Mouse (Mus musculus) neural tube, embryonic 12.5 days (tissue): ENCODE measurements around the gene Frmd5. TPM values are rescaled to one million over a fixed set of nuclear protein-coding genes. Genes with fewer than 3 reads are reported as not detected.

ENCODE experiments used
- ATAC-seq: fragments of 200-750 bp; cut with Nextera tagmentation; 2 replicates; pipeline ENCODE4 v1.8.0; 2017; ENCODE audit warnings: low read depth, mild to moderate bottlenecking, moderate TSS enrichment, moderate library complexity; ENCODE audit not compliant: low FRiP score
- H3K27ac ChIP-seq: fragments of 300-500 bp; sonication (generic); 2 replicates; pipeline ENCODE4 v1.5.1; 2016
- H3K27me3 ChIP-seq: fragments of 300-500 bp; sonication (generic); replicated peaks from 2 replicates; pipeline ENCODE4 v1.6.1; 2016; ENCODE audit warnings: mild to moderate bottlenecking
- H3K36me3 ChIP-seq: fragments of 300-500 bp; sonication (generic); 2 replicates; pipeline ENCODE4 v1.6.1; 2016; ENCODE audit warnings: mild to moderate bottlenecking
- H3K4me1 ChIP-seq: fragments of 300-500 bp; sonication (generic); 2 replicates; pipeline ENCODE4 v1.6.1; 2016
- H3K4me2 ChIP-seq: fragments of 300-500 bp; sonication (generic); replicated peaks from 2 replicates; pipeline ENCODE4 v1.6.1; 2016; ENCODE audit warnings: mild to moderate bottlenecking
- H3K4me3 ChIP-seq: fragments of 300-500 bp; sonication (generic); 2 replicates; pipeline ENCODE4 v1.5.1; 2016
- H3K9ac ChIP-seq: fragments of 300-500 bp; sonication (generic); 2 replicates; pipeline ENCODE4 v1.6.1; 2016; ENCODE audit warnings: mild to moderate bottlenecking
- H3K9me3 ChIP-seq: fragments of 300-500 bp; sonication (generic); 2 replicates; pipeline ENCODE4 v1.6.1; 2016; ENCODE audit warnings: mild to moderate bottlenecking
- WGBS: fragments of 180-500 bp; shearing (Covaris S2); methylation state at CpG from one replicate; pipeline ENCODE4 v1.1.7; 2016; 5-methylcytosine and 5-hydroxymethylcytosine counted together
- polyA plus RNA-seq: library from polyadenylated mRNA; unstranded; fragments of >200 nt; fragmentation: Nextera tagmentation; extraction: Ambion mirVana; gene quantifications from 2 replicates; pipeline ENCODE4 v1.2.1, GENCODE M21; 2016

The Frmd5 gene
- polyA plus RNA-seq, 1 experiment from 2014 or later = 29.7 TPM

DNA sequence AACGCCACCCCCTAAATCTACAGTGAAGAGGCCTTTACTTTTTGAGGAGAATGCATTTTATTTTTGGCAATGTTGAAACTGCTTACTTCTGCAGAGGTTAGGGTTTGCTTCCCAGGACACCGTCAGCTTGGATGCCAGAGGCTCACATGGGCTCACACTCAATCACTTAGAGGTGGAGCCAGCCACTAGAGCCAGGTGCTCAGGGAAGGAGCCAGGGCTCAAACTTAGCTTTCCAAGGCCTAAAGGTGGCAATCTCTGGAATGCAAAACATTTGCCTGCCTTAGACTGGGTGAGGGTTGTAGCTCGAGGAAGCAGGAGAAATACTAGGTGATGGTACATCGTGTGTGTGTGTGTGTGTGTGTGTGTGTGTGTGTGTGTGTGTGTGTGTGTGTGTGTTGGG, 174.8 kb downstream of the Frmd5 start:
- Histone ChIP-seq H3K4me2 (no peak overlapping the region), H3K27ac (no peak overlapping the region), H3K9ac (no peak overlapping the region), H3K4me3 (no peak overlapping the region), H3K9me3 (no peaks in the 10 kb centered on the region), H3K4me1 (no peaks in the 10 kb centered on the region; the same call in 1 of the 2 replicates), H3K36me3 (no peaks in the 10 kb centered on the region), H3K27me3 (no peaks in the 10 kb centered on the region)
- ATAC-seq = no peak
- 74% methylated on average over 4 of the region's 4 CpGs for WGBS

DNA sequence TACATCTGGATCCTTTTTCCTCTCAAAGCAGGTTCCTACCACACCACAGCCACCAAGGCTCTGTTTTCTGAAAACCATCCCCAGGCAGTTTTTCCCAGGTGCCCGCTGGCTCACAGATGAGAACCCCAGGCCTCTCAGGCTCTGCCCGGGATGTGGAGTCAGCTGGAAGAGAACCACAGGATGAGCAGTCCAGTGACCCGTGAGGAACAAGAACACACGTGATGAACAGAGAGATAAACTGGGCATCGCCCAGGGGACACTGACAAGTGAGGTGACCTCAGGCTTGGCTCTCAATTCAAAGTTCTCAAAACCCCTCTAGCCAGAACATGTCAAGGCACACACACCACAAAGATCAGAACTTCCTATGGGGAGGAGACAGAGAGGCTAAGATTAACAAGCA, 176.6 kb downstream of the Frmd5 start:
- Histone ChIP-seq H3K4me3 (no peak overlapping the region), H3K27ac (no peak overlapping the region), H3K4me1 (no peaks in the 10 kb centered on the region; the same call in 1 of the 2 replicates), H3K4me2 (no peak overlapping the region), H3K9me3 (no peaks in the 10 kb centered on the region), H3K36me3 (no peaks in the 10 kb centered on the region), H3K9ac (no peak overlapping the region), H3K27me3 (no peaks in the 10 kb centered on the region)
- ATAC-seq = no peak
- 73% methylated on average over 5 of the region's 5 CpGs for WGBS

DNA sequence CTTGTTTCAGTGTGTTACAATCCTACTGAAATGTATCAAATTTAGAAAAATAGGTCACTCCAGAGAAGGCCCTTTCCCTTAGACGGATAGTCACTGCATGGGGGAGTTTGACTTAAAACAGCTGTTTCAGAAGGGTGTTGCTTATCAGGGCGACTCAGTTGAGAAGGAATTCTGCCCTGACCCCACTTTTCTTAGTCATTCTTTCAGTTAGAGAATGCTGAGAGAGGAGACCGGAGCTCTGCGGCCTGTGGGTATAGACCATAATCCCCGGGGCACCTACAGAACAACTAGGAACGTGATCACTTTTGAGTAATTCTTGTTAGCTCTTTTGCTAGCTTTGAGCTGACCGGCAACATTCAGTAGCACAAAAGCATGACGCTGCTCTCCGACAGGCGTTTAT, 178.6 kb downstream of the Frmd5 start:
- H3K9ac ChIP-seq = no peak overlapping the region
- H3K27me3 ChIP-seq = no peaks in the 10 kb centered on the region
- H3K4me2 ChIP-seq = no peak overlapping the region
- H3K36me3 ChIP-seq = no peaks in the 10 kb centered on the region
- 86% methylated on average over 10 of the region's 10 CpGs for WGBS
- no peak overlapping the region for H3K4me3 ChIP-seq
- H3K27ac ChIP-seq = no peak overlapping the region
- ATAC-seq = no peak
- no peaks in the 10 kb centered on the region for H3K4me1 ChIP-seq
- H3K9me3 ChIP-seq = no peaks in the 10 kb centered on the region

DNA sequence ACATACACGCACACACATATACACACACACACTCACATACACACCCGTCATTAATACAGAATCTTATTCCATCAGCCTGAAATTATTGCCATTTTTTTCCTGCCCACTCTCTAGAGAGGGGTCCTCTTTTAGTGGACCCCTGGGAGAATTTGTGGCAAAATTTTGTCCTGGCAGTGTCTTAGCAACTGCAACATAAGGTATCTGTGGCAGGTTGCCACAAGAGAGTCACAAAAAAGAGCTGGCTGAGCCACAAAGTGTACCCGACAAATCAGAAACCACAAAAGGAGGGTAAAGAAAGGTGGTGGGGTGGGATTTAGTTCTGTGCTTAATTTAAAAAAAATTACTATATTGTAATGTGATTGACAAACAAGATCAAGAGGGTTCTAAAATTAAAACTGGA, 181.0 kb downstream of the Frmd5 start:
- WGBS = 91% methylated on average over 3 of the region's 3 CpGs
- ATAC-seq = no peak

DNA sequence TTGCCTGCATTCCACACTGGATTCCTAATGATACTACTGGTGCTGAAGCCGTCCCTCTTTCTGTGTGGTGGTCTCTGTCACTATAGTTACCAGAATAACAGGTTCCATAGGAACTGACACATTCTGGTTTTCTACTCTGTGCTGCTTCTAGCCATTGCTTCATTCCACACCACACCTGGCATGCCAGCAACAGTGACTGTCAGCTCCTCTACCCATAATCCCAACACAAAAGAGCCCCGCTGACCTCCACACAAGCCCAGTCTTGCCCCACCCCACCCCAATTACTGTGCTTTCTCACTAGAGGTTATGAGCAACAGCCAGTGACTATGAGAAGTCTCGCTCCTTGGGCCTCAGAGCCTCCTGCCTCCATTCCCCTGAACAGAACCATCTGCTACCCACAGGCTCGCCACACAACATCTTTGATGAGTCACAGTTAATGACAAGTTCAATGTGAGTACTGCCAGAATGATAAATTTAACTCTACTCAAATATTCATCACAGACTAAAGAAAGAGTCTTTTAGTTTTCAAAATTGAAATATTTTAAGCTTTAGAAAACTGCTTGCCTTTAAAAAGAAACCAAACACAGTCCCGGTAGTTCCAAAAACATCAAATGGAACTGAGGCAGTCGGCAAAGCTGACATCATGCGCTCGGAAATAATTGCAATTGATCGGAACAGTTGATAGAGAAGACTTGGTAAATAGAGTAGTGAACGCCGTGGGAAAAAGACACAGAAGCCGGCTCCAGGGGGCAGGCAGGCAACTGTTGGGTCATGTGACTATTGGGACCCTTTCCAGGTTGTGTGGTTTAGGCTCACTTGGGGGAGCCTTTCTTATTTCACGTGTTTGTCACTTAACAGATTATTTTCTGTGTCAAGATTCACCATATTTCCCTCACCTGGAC, 185.4 kb downstream of the Frmd5 start:
- Histone ChIP-seq H3K9me3 (no peaks in the 10 kb centered on the region), H3K36me3 (no peaks in the 10 kb centered on the region), H3K9ac (no peak overlapping the region), H3K27me3 (no peaks in the 10 kb centered on the region), H3K4me2 (no peak overlapping the region), H3K4me1 (no peaks in the 10 kb centered on the region), H3K27ac (no peak overlapping the region), H3K4me3 (no peak overlapping the region)
- no peak for ATAC-seq
- 58% methylated on average over 13 of the region's 13 CpGs for WGBS

More for the DNA sequence above, 181.0 kb downstream of the Frmd5 start:
- H3K27me3 ChIP-seq = no peaks in the 10 kb centered on the region
- no peak overlapping the region for H3K27ac ChIP-seq
- no peaks in the 10 kb centered on the region for H3K9me3 ChIP-seq
- H3K9ac ChIP-seq = no peak overlapping the region
- H3K4me1 ChIP-seq = no peaks in the 10 kb centered on the region
- no peaks in the 10 kb centered on the region for H3K36me3 ChIP-seq
- H3K4me2 ChIP-seq = no peak overlapping the region
- H3K4me3 ChIP-seq = no peak overlapping the region

DNA sequence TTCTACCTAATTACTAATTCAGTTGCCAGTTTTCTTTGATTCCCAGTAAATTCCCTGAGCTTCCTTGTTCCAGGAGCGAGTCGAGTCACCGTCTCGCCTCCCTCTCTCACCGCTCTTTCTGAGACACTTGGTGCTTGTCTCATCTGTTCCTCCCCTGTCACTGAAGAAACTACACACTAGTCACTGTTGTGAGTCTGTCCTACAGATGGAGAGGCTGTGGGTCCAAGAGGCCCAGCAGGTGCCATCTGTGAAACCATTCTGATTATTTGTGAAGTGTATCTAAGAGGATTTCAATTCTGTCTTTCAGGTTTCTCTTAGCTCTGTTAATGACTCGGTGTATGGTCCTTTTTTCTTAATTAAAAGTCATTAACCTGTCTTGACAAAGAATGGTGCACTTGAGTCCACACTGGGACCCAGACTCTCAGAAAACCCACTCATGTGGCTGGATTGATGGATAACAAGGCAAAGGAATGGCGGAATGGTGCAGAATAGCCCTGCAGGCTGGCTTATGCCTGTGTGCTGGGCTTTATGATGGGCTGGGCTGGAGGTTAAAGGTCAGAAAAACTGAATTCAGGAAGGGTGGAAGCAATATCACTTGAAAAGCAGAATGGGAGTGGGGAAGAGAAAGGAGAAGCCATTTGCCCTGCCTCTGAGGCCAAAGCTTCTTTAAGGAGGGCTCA, 186.2 kb downstream of the Frmd5 start:
- H3K9me3 ChIP-seq = no peaks in the 10 kb centered on the region
- no peak overlapping the region for H3K27ac ChIP-seq
- H3K4me3 ChIP-seq = no peak overlapping the region
- H3K36me3 ChIP-seq = no peaks in the 10 kb centered on the region
- ATAC-seq = no peak
- no peaks in the 10 kb centered on the region for H3K27me3 ChIP-seq
- H3K9ac ChIP-seq = no peak overlapping the region
- no peaks in the 10 kb centered on the region for H3K4me1 ChIP-seq
- WGBS = 75% methylated on average over 7 of the region's 7 CpGs
- no peak overlapping the region for H3K4me2 ChIP-seq

DNA sequence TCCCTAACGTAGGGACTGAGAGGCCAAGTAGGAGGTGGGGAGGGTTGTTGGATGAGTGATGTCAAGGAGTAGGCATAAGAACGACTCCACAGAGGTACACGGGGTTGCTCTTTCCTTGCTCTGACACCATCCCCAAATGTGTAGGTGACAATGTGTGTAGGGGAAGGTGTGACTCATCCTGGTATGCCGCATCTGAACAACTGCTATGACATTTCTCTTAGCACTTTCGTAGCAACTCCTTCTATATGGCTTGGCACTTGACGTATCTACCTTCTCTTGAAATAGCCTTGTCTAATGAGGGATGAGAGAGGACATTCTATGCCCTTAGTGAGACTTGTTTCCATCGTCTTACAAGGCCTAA, 191.7 kb downstream of the Frmd5 start:
- no peaks in the 10 kb centered on the region for H3K9me3 ChIP-seq
- H3K36me3 ChIP-seq = no peaks in the 10 kb centered on the region
- peaks cover 9% of the 10 kb centered on the region for H3K4me1 ChIP-seq
- no peak overlapping the region for H3K9ac ChIP-seq
- WGBS = 84% methylated on average over 7 of the region's 7 CpGs
- no peak for ATAC-seq
- H3K27me3 ChIP-seq = no peaks in the 10 kb centered on the region
- H3K27ac ChIP-seq = no peak overlapping the region
- no peak overlapping the region for H3K4me2 ChIP-seq
- H3K4me3 ChIP-seq = no peak overlapping the region

DNA sequence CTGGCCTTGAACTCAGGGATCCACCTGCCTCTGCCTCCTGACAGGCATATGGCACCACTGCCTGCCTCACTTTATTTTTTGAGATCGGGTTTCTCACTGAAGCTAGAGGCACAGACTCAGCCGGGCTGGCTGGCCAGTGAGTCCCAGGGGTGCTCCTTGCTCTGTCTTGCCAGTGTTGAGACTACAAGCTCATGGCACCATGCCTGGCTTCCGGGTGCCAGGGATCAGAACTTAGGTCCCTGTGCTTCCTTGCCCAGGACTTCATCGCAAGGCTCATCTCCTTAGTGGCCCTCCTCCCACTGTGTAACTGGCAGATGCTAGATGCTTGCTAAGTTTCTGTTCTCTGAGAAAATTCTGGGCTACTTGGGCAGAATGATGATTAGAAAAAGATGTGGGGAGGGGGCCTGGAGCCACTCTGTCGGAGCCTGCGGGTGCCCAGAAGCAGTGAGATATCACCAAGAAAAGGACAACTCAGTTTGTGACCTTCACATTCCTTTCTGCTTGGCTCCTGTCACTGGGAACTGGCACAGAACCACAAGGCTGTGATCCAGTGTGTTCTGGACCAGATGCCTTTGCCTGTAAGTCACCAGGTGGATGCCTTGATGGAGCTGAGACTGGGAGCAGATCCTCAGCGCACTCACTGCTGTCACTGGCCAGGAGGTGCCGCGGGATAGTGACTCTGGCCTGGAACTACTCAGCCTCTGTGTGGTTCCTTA, 192.2 kb downstream of the Frmd5 start:
- Histone ChIP-seq H3K27me3 (no peaks in the 10 kb centered on the region), H3K36me3 (no peaks in the 10 kb centered on the region), H3K9me3 (no peaks in the 10 kb centered on the region), H3K4me3 (no peak overlapping the region), H3K9ac (no peak overlapping the region), H3K27ac (no peak overlapping the region), H3K4me1 (peaks cover 14% of the 10 kb centered on the region), H3K4me2 (no peak overlapping the region)
- no peak for ATAC-seq
- 90% methylated on average over 9 of the region's 9 CpGs for WGBS

DNA sequence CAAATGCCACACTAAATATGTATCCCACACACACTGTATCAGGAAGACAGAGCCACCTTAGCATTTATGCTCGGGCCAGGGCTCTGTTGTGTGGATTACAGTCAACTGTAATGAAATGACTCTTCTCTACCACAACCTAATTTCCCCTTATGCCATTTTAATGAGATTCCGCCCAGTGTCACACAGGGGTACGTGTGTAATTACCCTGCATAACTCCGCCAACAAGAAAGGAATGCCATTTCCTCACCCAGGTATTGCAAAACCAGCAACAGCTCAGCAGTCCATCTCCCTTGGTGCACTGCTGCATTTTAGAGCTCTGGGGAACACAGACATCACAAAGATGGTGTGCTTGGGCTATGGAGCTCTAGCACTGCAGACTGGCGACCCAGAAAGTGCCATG, 194.8 kb downstream of the Frmd5 start:
- Histone ChIP-seq H3K27ac (no peak overlapping the region), H3K9me3 (no peaks in the 10 kb centered on the region), H3K4me1 (peaks cover 15% of the 10 kb centered on the region), H3K36me3 (no peaks in the 10 kb centered on the region), H3K27me3 (no peaks in the 10 kb centered on the region), H3K9ac (no peak overlapping the region), H3K4me3 (no peak overlapping the region), H3K4me2 (no peak overlapping the region)
- WGBS = 63% methylated on average over 5 of the region's 5 CpGs
- ATAC-seq = no peak

DNA sequence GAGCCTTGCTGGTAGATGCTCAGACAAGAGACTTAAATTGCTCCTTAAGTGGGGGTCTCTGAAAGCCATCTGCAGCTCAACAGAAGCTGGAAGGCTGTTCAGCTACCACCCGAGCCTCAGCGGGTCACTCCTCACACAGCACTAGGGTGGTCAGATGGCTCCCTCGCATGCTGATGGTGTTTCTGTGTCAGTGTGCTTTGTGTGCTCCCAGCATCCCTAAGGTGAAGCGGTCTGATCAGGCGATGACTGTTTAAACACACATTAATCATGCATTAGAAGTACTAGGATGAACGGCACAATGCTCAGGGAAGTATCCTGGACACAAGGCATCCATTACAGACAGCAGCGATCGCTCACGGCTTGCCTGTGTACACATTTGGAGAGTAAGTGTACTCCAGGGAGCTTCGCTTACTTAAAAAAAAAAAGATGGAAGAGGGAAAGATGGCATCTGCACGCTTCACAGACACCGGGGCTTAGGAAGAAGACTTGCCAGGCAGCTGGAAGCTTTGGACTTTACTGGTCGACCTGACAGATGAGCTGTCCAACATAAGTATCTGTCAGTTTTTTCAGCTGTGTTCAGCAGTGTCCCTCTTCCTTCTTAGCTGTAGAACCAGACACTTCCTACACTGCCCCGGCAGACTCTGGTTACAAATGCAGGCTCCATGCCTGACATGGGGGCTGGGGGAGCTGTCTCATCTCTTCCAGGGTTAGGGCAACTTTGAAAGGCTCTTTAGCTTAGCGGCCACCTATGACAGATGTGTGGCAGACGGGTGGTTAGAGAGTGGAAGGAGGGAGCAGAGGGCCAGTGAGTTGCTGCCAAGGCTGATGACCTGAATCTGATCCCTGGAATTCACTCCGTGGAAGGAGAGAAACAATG, 196.6 kb downstream of the Frmd5 start:
- Histone ChIP-seq H3K27me3 (no peaks in the 10 kb centered on the region), H3K4me1 (peaks cover 15% of the 10 kb centered on the region), H3K36me3 (no peaks in the 10 kb centered on the region), H3K4me2 (peak overlapping the region; percentile 28), H3K9ac (no peak overlapping the region), H3K9me3 (no peaks in the 10 kb centered on the region), H3K27ac (no peak overlapping the region), H3K4me3 (no peak overlapping the region)
- peak; percentile 41; the same call in 1 of the 2 replicates for ATAC-seq
- 40% methylated on average over 17 of the region's 17 CpGs for WGBS

DNA sequence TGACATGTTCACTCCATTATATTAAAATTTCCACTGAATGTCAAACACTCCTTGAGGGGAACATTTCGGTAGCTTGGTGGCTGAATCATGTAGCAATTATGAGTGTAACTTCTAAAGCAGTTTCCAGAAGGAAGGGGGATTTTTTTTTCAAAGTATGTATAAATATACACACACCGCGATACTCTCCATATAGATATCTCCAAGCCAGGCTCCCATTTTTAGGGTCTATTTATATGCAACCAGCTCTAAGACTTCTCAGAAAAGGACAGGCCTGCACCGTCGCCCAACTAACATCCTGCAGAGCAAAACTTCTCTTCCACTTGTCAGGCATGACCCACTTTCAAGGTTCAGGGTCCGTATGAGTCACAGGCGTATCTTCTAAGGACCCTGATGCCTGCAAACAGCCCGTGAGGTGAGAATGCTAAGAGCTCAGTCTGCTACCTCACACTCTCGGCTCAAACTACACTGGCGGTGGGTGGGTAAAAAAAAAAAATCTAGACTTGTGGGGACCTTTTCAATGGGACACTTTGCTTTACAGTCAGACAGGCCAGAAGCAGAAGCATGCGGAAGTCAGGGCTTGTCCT, 197.7 kb downstream of the Frmd5 start:
- 86% methylated on average over 11 of the region's 11 CpGs for WGBS
- peaks cover 15% of the 10 kb centered on the region for H3K4me1 ChIP-seq

More for the DNA sequence above, 197.7 kb downstream of the Frmd5 start:
- Histone ChIP-seq H3K4me2 (no peak overlapping the region), H3K27ac (no peak overlapping the region), H3K27me3 (no peaks in the 10 kb centered on the region), H3K9ac (no peak overlapping the region), H3K9me3 (no peaks in the 10 kb centered on the region), H3K36me3 (no peaks in the 10 kb centered on the region), H3K4me3 (no peak overlapping the region)
- ATAC-seq = no peak
